Mouse (Mus musculus) cortical plate, adult 2 months (tissue): ENCODE data around the gene Dhh.

Source experiments
- CTCF ChIP-seq: fragments of 200-500 bp; IDR thresholded peaks from 2 replicates; pipeline ENCODE4 v1.5.1; 2011; ENCODE audit warnings: mild to moderate bottlenecking, control low read depth, low read length; ENCODE audit not compliant: insufficient read depth; ENCODE audit errors: extremely low read depth
- POLR2A ChIP-seq: fragments of 200-500 bp; IDR thresholded peaks from 2 replicates; pipeline ENCODE4 v1.6.1; 2011; ENCODE audit warnings: mild to moderate bottlenecking, low read length, control low read depth; ENCODE audit not compliant: insufficient read depth; ENCODE audit errors: extremely low read depth

GRCm38 (mm10) chr15:98894746-98895634 lies 3.4 kb downstream of the Dhh start:
- TF ChIP-seq CTCF = no peak
- TF ChIP-seq POLR2A = no peak
